Mouse (Mus musculus) olfactory bulb, adult 2 months (tissue): ENCODE data around the gene Pgap3.

Source experiments
- CTCF ChIP-seq: fragments of 200-500 bp; IDR thresholded peaks from 2 replicates; pipeline ENCODE4 v1.5.1; 2012; ENCODE audit warnings: low read depth, mild to moderate bottlenecking, low read length, moderate library complexity; ENCODE audit not compliant: insufficient read depth
- POLR2A ChIP-seq: fragments of 200-500 bp; IDR thresholded peaks from 2 replicates; pipeline ENCODE4 v1.6.1; 2012; ENCODE audit warnings: mild to moderate bottlenecking, low read depth, low read length, moderate library complexity; ENCODE audit not compliant: insufficient read depth

- no peak for TF ChIP-seq POLR2A
- no peak for TF ChIP-seq CTCF
Observed at GRCm38 (mm10) chr11:98379379-98379778, 20.9 kb downstream of the Pgap3 start.
